Mouse (Mus musculus) liver, embryonic 14.5 days (tissue): Measurements from ENCODE around the gene Mcoln2.

ENCODE experiments used
- CTCF ChIP-seq: IDR thresholded peaks from 2 replicates; pipeline ENCODE4 v1.5.1; 2016; ENCODE audit warnings: antibody characterized with exemption, low read depth, control low read depth
- EP300 ChIP-seq: IDR thresholded peaks from 2 replicates; pipeline ENCODE4 v1.6.1; 2016; ENCODE audit warnings: antibody characterized with exemption, low read depth

DNA sequence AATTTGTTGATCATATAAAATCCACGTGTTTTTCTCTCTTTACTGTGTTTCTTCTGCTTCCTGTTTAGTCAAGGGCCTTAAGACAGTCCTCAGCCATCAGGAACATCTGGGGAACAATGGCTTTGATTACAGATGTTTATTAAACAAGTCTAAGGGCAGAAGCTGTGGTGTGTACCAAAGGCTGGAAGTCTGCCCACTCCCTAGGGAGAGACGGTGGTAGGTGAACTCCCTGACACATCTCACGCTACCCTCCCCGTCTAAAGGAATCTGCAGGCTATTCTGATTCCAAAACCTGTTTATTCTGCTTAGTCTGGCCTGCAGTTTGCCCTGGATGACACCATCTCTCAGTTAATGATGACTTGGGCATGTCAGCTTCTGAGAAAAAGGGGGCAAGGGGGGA lies 84.1 kb downstream of the Mcoln2 start:
- TF ChIP-seq CTCF (no peak), EP300 (no peak)
